Mouse (Mus musculus) CH12.LX (cell line): ENCODE data around the gene Cic. TPM values are rescaled to one million over a fixed set of nuclear protein-coding genes. Genes with fewer than 3 reads are reported as not detected.

Experiments used
- DNase-seq: peaks from one replicate; pipeline ENCODE4 v3.0.0-alpha.2; 2013; ENCODE audit errors: extremely low read depth
- H3K27ac ChIP-seq: 2 replicates; pipeline ENCODE4 v1.5.1; 2012; ENCODE audit warnings: low read depth, mild to moderate bottlenecking, control low read depth, moderate library complexity; ENCODE audit not compliant: insufficient read depth
- H3K27me3 ChIP-seq: replicated peaks from 2 replicates; pipeline ENCODE3; 2012; ENCODE audit warnings: inconsistent platforms
- H3K36me3 ChIP-seq, 2 experiments: replicated peaks in 1 of 2; 2 replicates each; pipeline versions ENCODE3 to v1.6.1; 2012; ENCODE audit warnings: inconsistent platforms in 1 of 2, low read length in 1 of 2, mild to moderate bottlenecking in 1 of 2, mixed read lengths in 1 of 2, moderate library complexity in 1 of 2; ENCODE audit not compliant: control insufficient read depth in 1 of 2, insufficient read depth in 1 of 2
- H3K4me1 ChIP-seq, 2 experiments: 2 replicates each; pipeline ENCODE4 v1.6.1; 2012; ENCODE audit warnings: inconsistent platforms in 1 of 2, moderate library complexity in 1 of 2; ENCODE audit not compliant: insufficient read depth in 2 of 2, control insufficient read depth in 1 of 2
- H3K4me2 ChIP-seq: 2 replicates; pipeline ENCODE4 v1.6.1; 2012; ENCODE audit warnings: low read depth, mild to moderate bottlenecking, control low read depth; ENCODE audit not compliant: poor library complexity, insufficient read depth, severe bottlenecking
- H3K4me3 ChIP-seq, 3 experiments: fragments of 150-350 bp in 1 of 3; sonication (generic) in 1 of 3; replicated peaks in 1 of 3; 2 replicates each; pipeline versions ENCODE3 to v1.5.1; 2011 to 2012; ENCODE audit warnings: low read depth in 2 of 3, low read length in 2 of 3, mild to moderate bottlenecking in 2 of 3, moderate library complexity in 2 of 3, control low read depth in 1 of 3, improper control_type of control experiment in 1 of 3, inconsistent platforms in 1 of 3, mixed read lengths in 1 of 3; ENCODE audit not compliant: poor library complexity in 1 of 3
- H3K79me2 ChIP-seq: replicated peaks from 2 replicates; pipeline ENCODE4 v1.6.1; 2012; ENCODE audit warnings: mild to moderate bottlenecking, moderate library complexity; ENCODE audit not compliant: control insufficient read depth, poor library complexity, insufficient read depth, severe bottlenecking; ENCODE audit errors: extremely low read depth
- H3K9ac ChIP-seq: 2 replicates; pipeline ENCODE4 v1.6.1; 2012; ENCODE audit warnings: low read depth, mild to moderate bottlenecking, control low read depth, moderate library complexity; ENCODE audit not compliant: insufficient read depth
- H3K9me3 ChIP-seq: replicated peaks from 2 replicates; pipeline ENCODE3; 2012; ENCODE audit warnings: low read length, inconsistent platforms, mixed read lengths
- BHLHE40 ChIP-seq: IDR thresholded peaks from 2 replicates; pipeline ENCODE4 v1.6.1; 2011; ENCODE audit warnings: mild to moderate bottlenecking, low read depth, low read length, improper control_type of control experiment
- CHD1 ChIP-seq: IDR thresholded peaks from 2 replicates; pipeline ENCODE4 v1.6.1; 2012; ENCODE audit warnings: low read depth, low read length, improper control_type of control experiment, inconsistent platforms
- CHD2 ChIP-seq: IDR thresholded peaks from 2 replicates; pipeline ENCODE4 v1.6.1; 2011; ENCODE audit warnings: low read length, improper control_type of control experiment
- CTCF ChIP-seq, 2 experiments: IDR thresholded peaks in 1 of 2; conservative IDR thresholded peaks in 1 of 2; 2 replicates each; pipeline ENCODE4 v1.5.1; 2011 to 2012; ENCODE audit warnings: low read depth in 2 of 2, low read length in 2 of 2, improper control_type of control experiment in 1 of 2, inconsistent platforms in 1 of 2, mild to moderate bottlenecking in 1 of 2, moderate library complexity in 1 of 2
- E2F4 ChIP-seq: IDR thresholded peaks from 2 replicates; pipeline ENCODE4 v1.6.1; 2011; ENCODE audit warnings: low read depth, low read length, improper control_type of control experiment; ENCODE audit not compliant: insufficient replicate concordance
- ELF1 ChIP-seq: IDR thresholded peaks from 2 replicates; pipeline ENCODE4 v1.6.1; 2014; ENCODE audit warnings: low read depth, mild to moderate bottlenecking, inconsistent platforms, low read length, improper control_type of control experiment
- EP300 ChIP-seq: IDR thresholded peaks from 2 replicates; pipeline ENCODE4 v1.6.1; 2011; ENCODE audit warnings: low read length, improper control_type of control experiment
- IRF4 ChIP-seq: IDR thresholded peaks from 2 replicates; pipeline ENCODE4 v1.6.1; 2014; ENCODE audit warnings: low read depth, mild to moderate bottlenecking, inconsistent platforms, low read length, improper control_type of control experiment
- JUND ChIP-seq: conservative IDR thresholded peaks from 2 replicates; pipeline ENCODE4 v1.6.1; 2011; ENCODE audit warnings: low read depth, low read length, improper control_type of control experiment
- MAFK ChIP-seq: IDR thresholded peaks from 2 replicates; pipeline ENCODE4 v1.6.1; 2011; ENCODE audit warnings: low read length, improper control_type of control experiment; ENCODE audit not compliant: insufficient replicate concordance
- MAX ChIP-seq: IDR thresholded peaks from 2 replicates; pipeline ENCODE4 v1.6.1; 2011; ENCODE audit warnings: low read length, improper control_type of control experiment
- MAZ ChIP-seq: IDR thresholded peaks from 2 replicates; pipeline ENCODE4 v1.6.1; 2012; ENCODE audit warnings: low read depth, mild to moderate bottlenecking, inconsistent platforms, low read length, improper control_type of control experiment, moderate library complexity
- MXI1 ChIP-seq: IDR thresholded peaks from 2 replicates; pipeline ENCODE4 v1.6.1; 2011; ENCODE audit warnings: mild to moderate bottlenecking, low read depth, low read length, improper control_type of control experiment
- MYC ChIP-seq: IDR thresholded peaks from 2 replicates; pipeline ENCODE4 v1.6.1; 2011; ENCODE audit warnings: low read depth, mild to moderate bottlenecking, improper control_type of control experiment, low read length
- NRF1 ChIP-seq: IDR thresholded peaks from 2 replicates; pipeline ENCODE4 v1.6.1; 2014; ENCODE audit warnings: low read depth, mild to moderate bottlenecking, inconsistent platforms, low read length, improper control_type of control experiment, moderate library complexity
- POLR2AphosphoS2 ChIP-seq: IDR thresholded peaks from 2 replicates; pipeline ENCODE4 v1.6.1; 2011; ENCODE audit warnings: low read depth, low read length, improper control_type of control experiment
- RAD21 ChIP-seq: IDR thresholded peaks from 2 replicates; pipeline ENCODE4 v1.6.1; 2011; ENCODE audit warnings: low read depth, mild to moderate bottlenecking, low read length, improper control_type of control experiment, moderate library complexity
- RCOR1 ChIP-seq: conservative IDR thresholded peaks from 2 replicates; pipeline ENCODE4 v1.6.1; 2012; ENCODE audit warnings: low read depth, mild to moderate bottlenecking, inconsistent platforms, low read length, improper control_type of control experiment
- SIN3A ChIP-seq: IDR thresholded peaks from 2 replicates; pipeline ENCODE4 v1.6.1; 2012; ENCODE audit warnings: low read length, improper control_type of control experiment, inconsistent platforms
- SMC3 ChIP-seq: IDR thresholded peaks from 2 replicates; pipeline ENCODE4 v1.6.1; 2011; ENCODE audit warnings: low read depth, low read length, improper control_type of control experiment
- TCF12 ChIP-seq: IDR thresholded peaks from 2 replicates; pipeline ENCODE4 v1.6.1; 2014; ENCODE audit warnings: low read depth, mild to moderate bottlenecking, inconsistent platforms, low read length, improper control_type of control experiment
- UBTF ChIP-seq: IDR thresholded peaks from 2 replicates; pipeline ENCODE4 v1.6.1; 2012; ENCODE audit warnings: low read depth, mild to moderate bottlenecking, inconsistent platforms, low read length, improper control_type of control experiment, moderate library complexity
- USF1 ChIP-seq: IDR thresholded peaks from 2 replicates; pipeline ENCODE4 v1.6.1; 2014; ENCODE audit warnings: low read depth, mild to moderate bottlenecking, inconsistent platforms, low read length, improper control_type of control experiment
- ZC3H11A ChIP-seq: IDR thresholded peaks from 2 replicates; pipeline ENCODE4 v1.6.1; 2012; ENCODE audit warnings: low read depth, mild to moderate bottlenecking, inconsistent platforms, low read length, improper control_type of control experiment
- ZKSCAN1 ChIP-seq: IDR thresholded peaks from 2 replicates; pipeline ENCODE4 v1.6.1; 2012; ENCODE audit warnings: low read depth, inconsistent platforms, low read length, improper control_type of control experiment, borderline replicate concordance
- ZNF384 ChIP-seq: IDR thresholded peaks from 2 replicates; pipeline ENCODE4 v1.6.1; 2012; ENCODE audit warnings: low read depth, low read length, improper control_type of control experiment, inconsistent platforms
- dilution Hi-C: fragments of 300-500 bp; cut with MboI; formaldehyde crosslinking; loops from 2 replicates; pipeline ENCODE4 v1.14.3; 2020; ENCODE audit warnings: low sequenced_read_pairs; ENCODE audit not compliant: extremely low pct_unique_long_range_greater_than_20kb, extremely low pct_ligation_motif_present
- in situ Hi-C: fragments of 300-500 bp; cut with MboI; formaldehyde crosslinking; loops from 3 replicates; pipeline ENCODE4 v1.14.3; 2019; ENCODE audit warnings: low sequenced_read_pairs, low pct_ligation_motif_present, low pct_unique_long_range_greater_than_20kb, mixed read lengths
- polyA plus RNA-seq: library from polyadenylated mRNA; unstranded; fragments of >175 nt; gene quantifications from 2 replicates; pipeline ENCODE4 v1.2.1, GENCODE M21; 2012; ENCODE audit warnings: low read depth; ENCODE audit not compliant: insufficient read length
- total RNA-seq, 2 experiments: library from RNA; depleted of rRNA; stranded (reverse); fragments of 300-350 nt in 1 of 2; fragments of >200 nt in 1 of 2; gene quantifications; 2 replicates each; pipeline ENCODE4 v1.2.3; 2012 to 2014

Gene Cic
- total and polyA plus RNA-seq, 3 experiments, result 2.5 to 34.5 (median 21.7) TPM

DNA sequence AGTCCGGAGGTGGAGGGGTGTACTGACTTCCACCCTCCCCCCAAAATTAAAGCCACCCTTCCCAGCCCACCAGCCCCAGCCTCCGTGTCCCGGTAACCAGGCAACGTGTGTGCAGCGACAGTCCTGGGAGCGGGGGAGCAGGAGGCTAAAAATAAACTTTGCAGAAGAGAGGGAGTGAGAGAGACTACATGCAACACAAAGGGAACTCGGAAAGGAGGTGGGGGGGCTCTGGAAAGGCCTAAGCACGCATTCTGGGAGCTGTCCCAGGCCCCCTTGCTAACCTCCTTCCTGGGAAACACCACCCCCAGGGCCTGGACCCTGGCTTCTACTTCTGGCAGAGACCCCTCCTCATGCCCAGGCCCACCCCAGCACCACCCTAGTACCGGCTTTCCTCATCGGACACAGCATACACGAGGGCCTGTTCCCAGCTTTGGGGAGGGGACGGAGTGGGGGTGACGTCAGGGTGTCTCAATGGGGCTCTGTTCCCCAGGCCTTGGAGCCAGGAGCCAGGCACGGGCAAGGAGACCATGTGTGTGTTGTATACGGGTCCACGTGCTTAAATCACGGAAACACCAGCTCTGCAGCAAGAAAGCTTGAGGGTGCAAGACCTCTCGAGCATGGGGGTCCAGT is 19.4 kb upstream of the Cic start:
- in situ Hi-C loops (no loop called here), dilution Hi-C loops (no loop called here)
- TF ChIP-seq MYC, result peak; percentile 28; the same call in 1 of the 2 replicates
- TF ChIP-seq IRF4, result no peak
- Histone ChIP-seq H3K36me3 (peaks cover 11 to 32% of the 10 kb centered on the region in 2 experiments), H3K27me3 (peaks cover 2% of the 10 kb centered on the region), H3K4me1 (peaks cover 5 to 31% of the 10 kb centered on the region in 2 experiments; a peak in 3 of 4 replicates), H3K79me2 (peaks cover 17% of the 10 kb centered on the region), H3K4me3 (no peak overlapping the region), H3K27ac (no peak overlapping the region), H3K9ac (no peak overlapping the region; the same call in 1 of the 2 replicates), H3K9me3 (no peaks in the 10 kb centered on the region), H3K4me2 (0 out of 2 replicates have a peak overlapping the region, but pooled peaks have one; percentile 60)
- no peak for DNase-seq

DNA sequence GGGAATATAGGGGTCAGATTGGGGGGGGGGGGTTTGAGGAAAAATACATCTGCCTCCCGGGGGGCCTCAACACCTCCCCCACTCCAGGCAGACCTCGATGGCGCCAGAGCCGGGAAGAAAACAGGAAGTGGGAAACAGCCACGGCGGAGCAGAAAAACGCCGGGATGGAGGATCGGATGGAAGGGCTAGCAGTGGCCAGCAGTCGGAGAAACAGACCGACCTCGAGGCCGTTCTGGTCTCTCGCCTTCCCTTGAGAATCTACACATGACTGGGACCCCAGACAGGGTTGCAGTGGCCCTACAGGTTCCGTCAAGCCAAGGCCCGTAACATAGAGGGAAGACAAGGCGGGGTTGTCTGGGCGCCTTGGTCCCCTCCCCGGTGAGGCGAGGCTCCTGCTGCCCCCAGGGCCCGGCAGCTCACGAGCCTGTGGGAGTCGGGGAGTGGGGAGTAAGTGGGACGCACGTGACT is 18.6 kb upstream of the Cic start:
- Histone ChIP-seq H3K79me2 (peaks cover 17% of the 10 kb centered on the region), H3K36me3 (peaks cover 11 to 29% of the 10 kb centered on the region in 2 experiments), H3K9ac (peak overlapping the region; percentile 87), H3K4me1 (peaks cover 5 to 31% of the 10 kb centered on the region in 2 experiments; a peak in 3 of 4 replicates), H3K4me3 (peak overlapping the region; percentile 48 to 94 (median 94))
- DNase-seq, result no peak
- dilution Hi-C loops, result no loop called here
- TF ChIP-seq RAD21, result no peak
- TF ChIP-seq CHD1, result no peak
- no peak for TF ChIP-seq CHD2
- TF ChIP-seq MXI1, result no peak
- TF ChIP-seq USF1, result no peak
- TF ChIP-seq NRF1, result no peak
- no peak for TF ChIP-seq CTCF (conservative IDR thresholded peaks at IDR 0.05 in 1 of 2, IDR thresholded peaks at IDR 0.05 in 1 of 2; ENCODE audit: low read depth in 2 of 2, low read length in 2 of 2)
- TF ChIP-seq ZKSCAN1, result no peak
- TF ChIP-seq SMC3, result no peak
- TF ChIP-seq ZNF384, result no peak
- no peak for TF ChIP-seq JUND
- TF ChIP-seq UBTF, result no peak
- TF ChIP-seq MYC, result no peak
- no peak for TF ChIP-seq MAFK
- TF ChIP-seq ZC3H11A, result no peak
- no peak for TF ChIP-seq MAZ
- TF ChIP-seq MAX, result 0 out of 2 replicates have a peak, but pooled peaks have one; percentile 40
- TF ChIP-seq E2F4, result no peak
- TF ChIP-seq EP300, result no peak
- TF ChIP-seq POLR2AphosphoS2, result no peak
- no peak for TF ChIP-seq ELF1
- peak; percentile 40; the same call in 1 of the 2 replicates for TF ChIP-seq SIN3A
- no peak for TF ChIP-seq RCOR1
- TF ChIP-seq TCF12, result no peak
- peak; percentile 80 for TF ChIP-seq BHLHE40
- TF ChIP-seq, all 38 proteins: peak for 3
- Histone ChIP-seq H3K9me3 (no peaks in the 10 kb centered on the region), H3K4me2 (peak overlapping the region; percentile 60), H3K27me3 (peaks cover 2% of the 10 kb centered on the region), H3K27ac (no peak overlapping the region)
- in situ Hi-C loops, result no loop called here
